Mouse (Mus musculus) thymus, adult 2 months (tissue): Measurements from ENCODE around the gene Ccnl2.

Experiments
- CTCF ChIP-seq: fragments of 200-500 bp; IDR thresholded peaks from 2 replicates; pipeline ENCODE4 v1.5.1; 2012; ENCODE audit warnings: mild to moderate bottlenecking, control low read depth, low read length, moderate library complexity, borderline replicate concordance; ENCODE audit not compliant: control insufficient read depth, poor library complexity, insufficient read depth; ENCODE audit errors: extremely low read depth
- POLR2A ChIP-seq: fragments of 200-500 bp; IDR thresholded peaks from 2 replicates; pipeline ENCODE4 v1.6.1; 2012; ENCODE audit warnings: mild to moderate bottlenecking, low read length, control low read depth, moderate library complexity; ENCODE audit not compliant: control insufficient read depth, poor library complexity, insufficient read depth; ENCODE audit errors: extremely low read depth

GRCm38 (mm10) chr4:155847591-155848352 lies 35.5 kb downstream of the Ccnl2 start:
- no peak for TF ChIP-seq CTCF
- no peak for TF ChIP-seq POLR2A
